Mouse (Mus musculus) kidney, embryonic 14.5 days (tissue): ENCODE data around the gene Glud1. TPM values are rescaled to one million over a fixed set of nuclear protein-coding genes. Genes with fewer than 3 reads are reported as not detected.

Source experiments
- ATAC-seq: fragments of 200-750 bp; cut with Nextera tagmentation; 2 replicates; pipeline ENCODE4 v1.8.0; 2017; ENCODE audit warnings: moderate number of reproducible peaks, mild to moderate bottlenecking, moderate TSS enrichment, moderate library complexity; ENCODE audit not compliant: low FRiP score, low TSS enrichment
- H3K27ac ChIP-seq: fragments of 300-500 bp; sonication (generic); 2 replicates; pipeline ENCODE4 v1.5.1; 2014; ENCODE audit warnings: low read depth, mild to moderate bottlenecking, low read length, moderate library complexity, mixed read lengths
- H3K27me3 ChIP-seq: fragments of 300-500 bp; sonication (generic); 2 replicates; pipeline ENCODE4 v1.6.1; 2014; ENCODE audit warnings: mild to moderate bottlenecking, low read length; ENCODE audit not compliant: control insufficient read depth, insufficient read depth
- H3K36me3 ChIP-seq: fragments of 300-500 bp; sonication (generic); 2 replicates; pipeline ENCODE4 v1.6.1; 2014; ENCODE audit warnings: low read length, mixed read lengths; ENCODE audit not compliant: control insufficient read depth, insufficient read depth
- H3K4me1 ChIP-seq: fragments of 300-500 bp; sonication (generic); 2 replicates; pipeline ENCODE4 v1.6.1; 2014; ENCODE audit warnings: low read length, mixed read lengths; ENCODE audit not compliant: control insufficient read depth, insufficient read depth
- H3K4me2 ChIP-seq: fragments of 300-500 bp; sonication (generic); replicated peaks from 2 replicates; pipeline ENCODE4 v1.6.1; 2014; ENCODE audit warnings: low read depth, mild to moderate bottlenecking, low read length
- H3K4me3 ChIP-seq: fragments of 300-500 bp; sonication (generic); 2 replicates; pipeline ENCODE4 v1.5.1; 2014; ENCODE audit warnings: mild to moderate bottlenecking, low read length
- H3K9ac ChIP-seq: fragments of 300-500 bp; sonication (generic); 2 replicates; pipeline ENCODE4 v1.6.1; 2014; ENCODE audit warnings: low read depth, mild to moderate bottlenecking, low read length, moderate library complexity
- H3K9me3 ChIP-seq: fragments of 300-500 bp; sonication (generic); 2 replicates; pipeline ENCODE4 v1.6.1; 2016; ENCODE audit warnings: low read length; ENCODE audit not compliant: control insufficient read depth
- WGBS: fragments of 180-500 bp; shearing (Covaris S2); extraction: QIAGEN DNeasy Blood & Tissue Kit; methylation state at CpG from one replicate; pipeline ENCODE4 v1.1.7; 2014; 5-methylcytosine and 5-hydroxymethylcytosine counted together
- polyA plus RNA-seq: library from polyadenylated mRNA; unstranded; fragments of >200 nt; fragmentation: Nextera tagmentation; extraction: Ambion mirVana; gene quantifications from 2 replicates; pipeline ENCODE4 v1.2.1, GENCODE M21; 2014

Gene Glud1
- polyA plus RNA-seq, 1 experiment from 2014 or later, result 112 TPM

DNA sequence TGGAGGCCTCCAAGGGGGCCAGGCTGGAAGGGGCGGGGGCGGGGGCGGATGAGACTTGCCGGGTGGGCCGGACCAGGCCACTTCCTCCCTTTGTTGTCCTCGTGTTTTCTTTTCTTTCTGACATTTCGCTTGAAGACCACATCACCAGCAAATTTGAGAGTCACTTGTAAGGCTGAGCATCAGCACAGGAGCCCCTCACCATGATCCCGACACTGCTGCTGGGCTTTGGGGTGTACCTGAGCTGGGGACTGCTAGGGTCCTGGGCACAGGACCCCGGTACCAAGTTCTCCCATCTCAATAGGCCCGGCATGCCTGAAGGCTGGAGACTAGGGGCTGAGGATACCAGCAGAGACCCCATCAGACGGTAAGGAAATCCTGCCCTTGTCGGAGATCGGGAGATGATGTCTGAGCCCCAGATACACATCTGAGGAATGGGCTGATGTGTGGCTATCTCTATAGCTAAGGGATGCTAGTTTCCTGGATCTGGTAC is 64.9 kb downstream of the Glud1 start, which contains the start of gene Mmrn2:
Mmrn2 (plus strand) TSS at position 51 of the 490 bp plus-strand sequence.
- ATAC-seq, result no peak
- no peak within 1 kb of the TSS for H3K27ac ChIP-seq
- WGBS, result 72% methylated on average over 13 of the region's 13 CpGs
- H3K27me3 ChIP-seq, result no peaks in the 10 kb centered on the region
- H3K9me3 ChIP-seq, result no peaks in the 10 kb centered on the region
- H3K4me1 ChIP-seq, result peaks cover 21% of the 10 kb centered on the region
- no peak within 1 kb of the TSS for H3K9ac ChIP-seq
- H3K4me3 ChIP-seq, result peak within 1 kb of the TSS; percentile 14
- H3K36me3 ChIP-seq, result no peaks in the 10 kb centered on the region
- H3K4me2 ChIP-seq, result peak within 1 kb of the TSS; percentile 26; the same call in 1 of the 2 replicates

DNA sequence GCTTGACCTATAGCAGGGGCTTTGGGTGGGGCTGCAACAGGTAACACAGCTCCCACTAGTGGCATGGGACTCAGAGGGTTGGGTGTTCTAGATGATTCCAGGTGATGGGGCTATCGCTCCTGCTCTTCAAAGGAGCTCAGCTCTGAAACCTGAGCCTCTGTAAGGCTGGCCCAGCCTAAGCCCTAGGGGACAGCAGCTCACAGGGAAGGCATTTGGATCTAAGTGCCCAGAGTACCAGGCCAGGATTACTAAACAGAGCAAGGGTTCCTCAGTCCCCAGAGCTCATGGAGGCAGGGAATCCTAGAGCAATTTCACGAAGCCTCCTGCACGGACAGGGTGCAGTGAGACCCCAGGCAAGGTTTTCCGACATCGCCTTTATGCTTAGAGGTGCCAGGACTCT is 65.4 kb downstream of the Glud1 start:
- ATAC-seq, result no peak
- H3K9me3 ChIP-seq, result no peaks in the 10 kb centered on the region
- H3K4me1 ChIP-seq, result peaks cover 21% of the 10 kb centered on the region
- H3K4me2 ChIP-seq, result peak overlapping the region; percentile 26; the same call in 1 of the 2 replicates
- no peak overlapping the region for H3K27ac ChIP-seq
- WGBS, result 78% methylated on average over 5 of the region's 5 CpGs
- H3K4me3 ChIP-seq, result peak overlapping the region; percentile 14
- no peaks in the 10 kb centered on the region for H3K27me3 ChIP-seq
- H3K36me3 ChIP-seq, result no peaks in the 10 kb centered on the region
- no peak overlapping the region for H3K9ac ChIP-seq

DNA sequence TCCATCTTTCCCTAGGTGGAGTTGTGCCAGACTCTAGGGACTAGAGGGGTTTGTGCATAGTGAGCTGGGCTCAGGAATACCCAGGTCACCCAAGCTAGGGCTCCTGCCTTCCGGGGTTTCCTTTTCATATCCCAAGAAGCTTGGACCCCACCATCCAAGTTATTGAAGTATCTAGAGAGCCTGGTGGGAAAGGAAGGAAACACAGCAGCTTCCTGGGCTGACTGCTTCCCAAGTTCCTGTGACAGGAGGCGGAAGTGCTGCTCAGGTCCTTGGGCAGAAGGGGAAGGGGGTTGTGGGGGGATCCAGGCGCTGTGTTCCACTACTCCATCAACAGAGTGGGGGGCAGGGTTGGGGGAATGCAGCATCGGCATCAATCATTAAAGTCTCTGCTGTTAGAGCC is 66.6 kb downstream of the Glud1 start:
- Histone ChIP-seq H3K4me1 (peaks cover 21% of the 10 kb centered on the region), H3K27ac (0 out of 2 replicates have a peak overlapping the region, but pooled peaks have one; percentile 30), H3K4me3 (peak overlapping the region; percentile 14; the same call in 1 of the 2 replicates), H3K9me3 (no peaks in the 10 kb centered on the region), H3K9ac (no peak overlapping the region), H3K27me3 (no peaks in the 10 kb centered on the region), H3K36me3 (no peaks in the 10 kb centered on the region), H3K4me2 (peak overlapping the region; percentile 26)
- ATAC-seq, result no peak
- 68% methylated on average over 4 of the region's 4 CpGs for WGBS

DNA sequence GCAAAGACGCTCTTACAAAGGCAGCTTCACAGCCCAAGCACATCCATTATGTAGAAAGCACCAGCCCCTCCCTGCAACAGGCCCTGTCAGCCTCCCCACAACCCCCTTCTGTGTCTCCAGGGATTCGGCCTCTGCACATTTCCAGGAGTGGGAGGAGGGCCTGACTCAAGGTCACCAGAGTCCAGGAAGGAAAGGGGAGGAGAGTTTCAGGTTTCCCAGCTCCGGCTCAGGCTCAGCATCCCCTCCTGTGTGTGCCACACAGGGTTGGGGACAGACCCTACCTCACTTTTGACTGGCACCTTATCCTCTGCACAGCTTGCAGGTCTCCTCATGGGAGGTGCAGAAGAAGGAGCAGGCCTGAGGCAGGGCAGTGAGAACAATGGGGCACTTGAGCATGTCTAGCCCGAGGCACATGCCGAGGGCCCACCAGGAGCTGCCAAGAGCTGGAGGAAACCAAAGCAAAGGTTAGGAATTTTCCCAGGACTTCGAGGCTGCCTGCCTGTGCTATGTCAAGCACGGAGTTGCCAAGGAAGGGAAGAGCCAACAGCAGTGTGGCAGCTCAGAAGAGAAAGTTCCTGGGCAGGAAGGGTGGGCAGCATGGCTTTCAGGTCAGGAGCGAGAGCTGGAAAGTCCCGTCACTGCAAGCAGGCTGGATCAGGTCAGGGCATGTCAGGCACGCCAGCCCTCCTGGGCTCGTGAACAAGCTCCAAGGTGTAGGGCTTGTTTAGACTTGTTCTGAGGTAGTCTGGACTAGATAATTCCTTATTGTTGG is 68.2 kb downstream of the Glud1 start:
- 0 out of 2 replicates have a peak overlapping the region, but pooled peaks have one; percentile 23 for H3K9ac ChIP-seq
- H3K4me2 ChIP-seq, result no peak overlapping the region; the same call in 1 of the 2 replicates

DNA sequence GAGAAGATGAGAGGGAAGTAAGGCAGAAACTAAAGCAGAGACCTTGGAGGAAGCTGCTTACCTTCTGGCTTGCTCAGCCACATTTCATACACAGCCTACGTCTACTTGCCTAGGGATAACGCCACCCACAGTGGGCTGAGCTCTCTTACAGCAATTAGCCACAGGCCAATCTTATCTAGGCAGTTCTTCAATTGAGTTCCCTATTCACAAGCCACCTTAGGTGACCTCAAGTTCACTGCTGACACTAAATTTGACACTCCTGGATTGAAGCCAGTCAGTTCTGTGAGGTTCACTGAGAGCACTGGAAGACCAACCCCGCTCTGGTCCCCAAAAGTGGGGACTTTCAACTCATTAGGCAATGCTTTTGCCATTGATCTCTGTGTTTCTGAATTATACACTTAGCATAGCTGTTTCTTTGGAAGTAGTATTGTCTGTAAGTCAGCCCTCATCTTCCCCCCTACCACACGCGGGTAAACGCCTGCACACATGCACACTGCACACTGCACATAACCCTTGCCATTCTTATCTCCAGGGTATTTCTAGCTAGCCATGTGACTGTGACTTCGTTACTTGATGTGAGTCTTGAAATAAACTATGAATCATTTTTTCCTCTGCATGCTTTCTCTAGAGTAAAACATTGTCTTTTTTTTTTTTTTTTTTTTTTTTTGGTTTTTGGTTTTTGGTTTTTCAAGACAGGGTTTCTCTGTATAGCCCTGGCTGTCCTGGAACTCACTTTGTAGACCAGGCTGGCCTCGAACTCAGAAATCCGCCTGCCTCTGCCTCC is 72.6 kb downstream of the Glud1 start:
- no peak overlapping the region for H3K9ac ChIP-seq
- no peak overlapping the region for H3K27ac ChIP-seq
- 97% methylated on average over 9 of the region's 9 CpGs for WGBS
- H3K4me1 ChIP-seq, result peaks cover 10% of the 10 kb centered on the region
- no peaks in the 10 kb centered on the region for H3K9me3 ChIP-seq
- no peak overlapping the region for H3K4me3 ChIP-seq
- ATAC-seq, result no peak
- H3K4me2 ChIP-seq, result no peak overlapping the region
- no peaks in the 10 kb centered on the region for H3K36me3 ChIP-seq
- no peaks in the 10 kb centered on the region for H3K27me3 ChIP-seq

More for the DNA sequence above, 68.2 kb downstream of the Glud1 start:
- peak; percentile 83 for ATAC-seq
- Histone ChIP-seq H3K4me3 (no peak overlapping the region; the same call in 1 of the 2 replicates), H3K27me3 (no peaks in the 10 kb centered on the region), H3K9me3 (no peaks in the 10 kb centered on the region), H3K4me1 (peaks cover 21% of the 10 kb centered on the region), H3K27ac (peak overlapping the region; percentile 77), H3K36me3 (no peaks in the 10 kb centered on the region)
- WGBS, result 6% methylated on average over 11 of the region's 11 CpGs

DNA sequence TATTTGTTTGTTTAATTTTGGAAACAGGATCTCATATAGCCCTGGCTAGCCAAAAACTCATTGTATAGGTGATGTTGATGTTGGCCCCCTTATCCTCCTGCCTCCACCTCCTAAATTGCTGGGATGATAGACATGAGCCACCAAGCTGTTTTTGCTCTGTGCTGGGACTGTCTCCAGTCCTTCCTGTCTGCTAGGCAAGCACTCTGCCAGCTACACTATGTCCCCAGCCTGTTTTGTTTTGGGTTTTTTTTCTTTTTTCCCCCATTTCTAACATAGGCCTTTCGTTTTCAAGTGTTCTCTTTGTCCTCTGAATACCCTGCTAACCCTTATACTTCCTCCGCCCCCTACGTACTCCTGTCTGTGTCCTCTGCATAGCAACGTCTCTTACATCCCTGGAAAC is 82.8 kb downstream of the Glud1 start:
- Histone ChIP-seq H3K4me1 (no peaks in the 10 kb centered on the region), H3K9ac (no peak overlapping the region), H3K27ac (no peak overlapping the region), H3K9me3 (peaks cover 3% of the 10 kb centered on the region; the same call in 1 of the 2 replicates), H3K36me3 (peaks cover 6% of the 10 kb centered on the region; the same call in 1 of the 2 replicates), H3K27me3 (no peaks in the 10 kb centered on the region), H3K4me3 (no peak overlapping the region), H3K4me2 (no peak overlapping the region)
- 68% methylated on average over 4 of the region's 4 CpGs for WGBS
- ATAC-seq, result no peak

Other genes starting within 250 kb of the Glud1 start
- 0.44 and 0.61 TPM in 2 replicates for gene Anxa8, start 224.7 kb upstream of the Glud1 start, polyA plus RNA-seq
- not detected in 2 replicates for gene A630023A22Rik, start 208.0 kb upstream of the Glud1 start, polyA plus RNA-seq
- 0.06 and 0.11 TPM in 2 replicates for gene Npy4r, start 158.2 kb upstream of the Glud1 start, polyA plus RNA-seq
- gene Gprin2, start 109.1 kb upstream of the Glud1 start, polyA plus RNA-seq, result 0.24 and 0.42 TPM in 2 replicates
- gene Syt15, start 91.1 kb upstream of the Glud1 start, polyA plus RNA-seq, result 0.46 and 0.49 TPM in 2 replicates
- gene Shld2, start 234 bp upstream of the Glud1 start, polyA plus RNA-seq, result 9.3 and 10.1 TPM in 2 replicates
- gene Fam25c, start 44.7 kb downstream of the Glud1 start, polyA plus RNA-seq, result not detected in 2 replicates
- 7.5 and 10.0 TPM in 2 replicates for gene Sncg, start 64.1 kb downstream of the Glud1 start, polyA plus RNA-seq
- gene Mmrn2, start 64.7 kb downstream of the Glud1 start, polyA plus RNA-seq, result 7.9 and 12.1 TPM in 2 replicates
- gene Bmpr1a, start 192.6 kb downstream of the Glud1 start, polyA plus RNA-seq, result 41.7 and 65.8 TPM in 2 replicates
- gene 9230112D13Rik, start 212.1 kb downstream of the Glud1 start, polyA plus RNA-seq, result not detected in 2 replicates